Mouse (Mus musculus) testis, adult 10 weeks (tissue): ENCODE measurements around the gene Ccdc42. TPM values are rescaled to one million over a fixed set of nuclear protein-coding genes. Genes with fewer than 3 reads are reported as not detected.

Experiments used
- polyA plus RNA-seq: library from polyadenylated mRNA; stranded (reverse); fragments of 350-450 nt; fragmentation: Illumina TruSeq; extraction: RNeasy Lipid Tissue Mini Kit (QIAGEN cat#74804); gene quantifications from one replicate; pipeline ENCODE4 v1.2.3, GENCODE M21; 2014; ENCODE audit warnings: low read depth, low replicate concordance

Gene Ccdc42
- polyA plus RNA-seq = 95.4 TPM

DNA sequence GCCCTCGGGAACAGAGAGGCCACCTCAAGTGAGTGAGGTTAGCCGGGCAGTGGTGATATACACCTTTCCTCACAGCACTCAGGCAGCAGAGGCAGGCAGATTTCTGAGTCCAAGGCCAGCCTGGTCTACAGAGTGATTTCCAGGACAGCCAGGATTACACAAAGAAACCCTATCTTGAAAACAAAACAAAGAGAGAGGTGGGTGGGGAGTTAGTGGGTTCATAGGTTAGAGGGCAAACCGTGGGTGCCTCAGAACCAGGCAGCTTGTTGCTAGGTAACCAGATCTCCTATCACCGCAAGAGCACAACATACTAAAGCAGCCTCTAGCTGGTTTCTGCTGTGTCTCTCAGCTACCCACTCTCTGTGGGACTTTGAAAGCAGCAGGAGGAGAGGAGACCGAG lies at the start of gene Ccdc42:
Gene Ccdc42 (plus strand): TSS at position 301 of the 400 bp plus-strand sequence.

DNA sequence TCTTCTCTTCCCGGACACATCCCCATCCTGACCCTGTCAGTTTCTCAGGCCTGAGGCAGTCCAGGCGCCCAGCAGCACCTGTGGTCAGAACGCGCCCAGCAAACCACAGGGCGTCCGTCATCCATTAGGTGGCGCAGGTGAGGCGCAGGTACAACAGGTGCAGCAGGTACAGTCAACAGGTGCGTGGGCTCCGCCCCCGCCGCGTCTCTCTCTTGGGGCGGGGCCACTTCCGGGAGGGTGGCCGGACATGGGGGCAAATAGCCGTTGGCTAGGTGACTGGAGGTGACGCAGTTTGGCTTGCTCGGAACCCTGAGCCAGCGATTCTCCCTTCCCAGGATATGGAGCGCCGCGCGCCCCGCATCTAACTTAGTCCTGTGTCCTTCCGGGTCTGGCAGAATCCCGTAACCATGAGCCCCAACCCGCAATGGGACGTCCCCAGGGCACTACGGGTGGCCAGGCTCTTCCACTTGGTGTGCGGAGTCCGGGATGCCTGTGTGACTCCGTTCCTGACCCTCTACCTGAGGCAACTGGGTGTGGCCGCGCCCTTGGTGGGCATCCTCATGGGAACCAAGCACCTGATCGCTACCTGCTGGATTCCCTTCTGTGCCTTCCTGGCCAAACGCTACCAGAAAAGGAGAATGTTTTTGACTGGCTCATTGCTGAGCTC lies 30.8 kb upstream of the Ccdc42 start, which contains the start of gene Mfsd6l:
Gene Mfsd6l (plus strand): TSS at position 269 of the 667 bp plus-strand sequence.

Other genes starting within 250 kb of the Ccdc42 start
- 0.29 TPM for gene Ntn1, start 186.2 kb upstream of the Ccdc42 start, polyA plus RNA-seq
- 0.15 TPM for gene Pik3r5, start 154.9 kb upstream of the Ccdc42 start, polyA plus RNA-seq
- 2.7 TPM for gene Pik3r6, start 84.0 kb upstream of the Ccdc42 start, polyA plus RNA-seq
- 0.35 TPM for gene Mfsd6l, start 30.8 kb upstream of the Ccdc42 start, polyA plus RNA-seq
- gene Myh10, start 104.5 kb downstream of the Ccdc42 start, polyA plus RNA-seq = 41.9 TPM